Mouse (Mus musculus) thymus, adult 2 months (tissue): ENCODE results near the gene Rps11. TPM values are rescaled to one million over a fixed set of nuclear protein-coding genes. Genes with fewer than 3 reads are reported as not detected.
"Not testable (repeated sequence)": the region's sequence is repeated elsewhere in the genome, so short reads cannot be mapped to it uniquely, and the experiment has no call there.

Experiments
- DNase-seq: peaks from one replicate; pipeline ENCODE4 v3.0.0; 2021
- H3K27ac ChIP-seq: fragments of 200-500 bp; 2 replicates; pipeline ENCODE4 v1.5.1; 2012; ENCODE audit warnings: low read length, control low read depth; ENCODE audit not compliant: control insufficient read depth, insufficient read depth
- H3K27me3 ChIP-seq: fragments of 200-500 bp; 2 replicates; pipeline ENCODE4 v1.6.1; 2012; ENCODE audit warnings: mild to moderate bottlenecking, low read length, moderate library complexity, mixed read lengths; ENCODE audit not compliant: control insufficient read depth, insufficient read depth
- H3K36me3 ChIP-seq: fragments of 200-500 bp; 2 replicates; pipeline ENCODE4 v1.6.1; 2012; ENCODE audit warnings: mild to moderate bottlenecking, low read length, moderate library complexity; ENCODE audit not compliant: control insufficient read depth, insufficient read depth
- H3K4me1 ChIP-seq: fragments of 200-500 bp; replicated peaks from 2 replicates; pipeline ENCODE4 v1.6.1; 2012; ENCODE audit warnings: low read length; ENCODE audit not compliant: control insufficient read depth, insufficient read depth
- H3K4me3 ChIP-seq: fragments of 200-500 bp; 2 replicates; pipeline ENCODE4 v1.5.1; 2012; ENCODE audit warnings: mild to moderate bottlenecking, low read length, control low read depth, moderate library complexity; ENCODE audit not compliant: control insufficient read depth, insufficient read depth
- CTCF ChIP-seq: fragments of 200-500 bp; IDR thresholded peaks from 2 replicates; pipeline ENCODE4 v1.5.1; 2012; ENCODE audit warnings: mild to moderate bottlenecking, control low read depth, low read length, moderate library complexity, borderline replicate concordance; ENCODE audit not compliant: control insufficient read depth, poor library complexity, insufficient read depth; ENCODE audit errors: extremely low read depth
- POLR2A ChIP-seq: fragments of 200-500 bp; IDR thresholded peaks from 2 replicates; pipeline ENCODE4 v1.6.1; 2012; ENCODE audit warnings: mild to moderate bottlenecking, low read length, control low read depth, moderate library complexity; ENCODE audit not compliant: control insufficient read depth, poor library complexity, insufficient read depth; ENCODE audit errors: extremely low read depth
- WGBS: fragments of 180-500 bp; shearing (Covaris S2); methylation state at CpG from one replicate; pipeline ENCODE4 v1.1.7; 2018; 5-methylcytosine and 5-hydroxymethylcytosine counted together
- polyA plus RNA-seq: library from polyadenylated mRNA; depleted of rRNA; stranded (reverse); fragments of >200 nt; gene quantifications from 2 replicates; pipeline ENCODE4 v1.2.3, GENCODE M21; 2012; rRNA removed

Gene Rps11
- 343 and 363 TPM in 2 replicates for polyA plus RNA-seq

- peak; percentile 98 for DNase-seq
- Histone ChIP-seq H3K4me1 (peaks cover 60% of the 10 kb centered on the region), H3K36me3 (peaks cover 37% of the 10 kb centered on the region), H3K4me3 (peak within 1 kb of the TSS; percentile 79), H3K27ac (peak within 1 kb of the TSS; percentile 97), H3K27me3 (no peaks in the 10 kb centered on the region)
- TF ChIP-seq POLR2A (peak; percentile 85), CTCF (peak; percentile 65; the same call in 1 of the 2 replicates)
- 2% methylated on average over 59 of the region's 59 CpGs for WGBS
Measured at GRCm38 (mm10) chr7:45124224-45125143, at the start of gene Rps11. Gene Rps11, minus strand, starts transcription at chr7:45124439.

- not testable (repeated sequence) for H3K4me3 ChIP-seq, DNase-seq, H3K36me3 ChIP-seq, H3K27ac ChIP-seq, H3K4me1 ChIP-seq
- 55% methylated on average over 1 of the region's 1 CpGs for WGBS
- H3K27me3 ChIP-seq: peaks cover 27% of the 10 kb centered on the region
Measured at GRCm38 (mm10) chr7:45173772-45174171, 49.5 kb upstream of the Rps11 start.

GRCm38 (mm10) chr7:45172974-45173373, 48.7 kb upstream of the Rps11 start:
- H3K4me3 ChIP-seq: no peak overlapping the region
- H3K27me3 ChIP-seq: peaks cover 32% of the 10 kb centered on the region
- H3K27ac ChIP-seq: no peak overlapping the region
- 58% methylated on average over 7 of the region's 7 CpGs for WGBS
- no peaks in the 10 kb centered on the region for H3K36me3 ChIP-seq
- DNase-seq: peak; percentile 42
- peak; percentile 49; the same call in 1 of the 2 replicates for TF ChIP-seq CTCF
- TF ChIP-seq POLR2A: no peak
- H3K4me1 ChIP-seq: no peaks in the 10 kb centered on the region

GRCm38 (mm10) chr7:45169495-45169894, 45.3 kb upstream of the Rps11 start:
- Histone ChIP-seq H3K4me1 (no peaks in the 10 kb centered on the region), H3K4me3 (no peak overlapping the region), H3K27ac (no peak overlapping the region), H3K27me3 (peaks cover 17% of the 10 kb centered on the region; the same call in 1 of the 2 replicates), H3K36me3 (no peaks in the 10 kb centered on the region)
- 99% methylated on average over 3 of the region's 3 CpGs for WGBS
- DNase-seq: no peak
- TF ChIP-seq CTCF (no peak), POLR2A (no peak)

GRCm38 (mm10) chr7:45168656-45169055, 44.4 kb upstream of the Rps11 start:
- 22% methylated on average over 24 of the region's 24 CpGs for WGBS
- no peak overlapping the region for H3K4me3 ChIP-seq

GRCm38 (mm10) chr7:45167761-45168445, 43.7 kb upstream of the Rps11 start:
- no peaks in the 10 kb centered on the region for H3K36me3 ChIP-seq
- no peak overlapping the region for H3K4me3 ChIP-seq
- H3K4me1 ChIP-seq: no peaks in the 10 kb centered on the region; the same call in 1 of the 2 replicates
- H3K27ac ChIP-seq: no peak overlapping the region
- DNase-seq: no peak
- 18% methylated on average over 19 of the region's 19 CpGs for WGBS
- peaks cover 25% of the 10 kb centered on the region for H3K27me3 ChIP-seq
- TF ChIP-seq CTCF (no peak), POLR2A (no peak)

More at GRCm38 (mm10) chr7:45168656-45169055, 44.4 kb upstream of the Rps11 start:
- no peaks in the 10 kb centered on the region for H3K36me3 ChIP-seq
- H3K27me3 ChIP-seq: peaks cover 23% of the 10 kb centered on the region
- DNase-seq: no peak
- no peaks in the 10 kb centered on the region; the same call in 1 of the 2 replicates for H3K4me1 ChIP-seq
- TF ChIP-seq POLR2A: no peak
- H3K27ac ChIP-seq: no peak overlapping the region
